Mouse (Mus musculus) left cerebral cortex, postnatal 14 days (tissue): ENCODE measurements around the gene Rbm19. TPM values are rescaled to one million over a fixed set of nuclear protein-coding genes. Genes with fewer than 3 reads are reported as not detected.
"Not testable (repeated sequence)": the region's sequence is repeated elsewhere in the genome, so short reads cannot be mapped to it uniquely, and the experiment has no call there.

Experiments used
- DNase-seq, 2 experiments: peaks; one replicate each; pipeline ENCODE4 v3.0.0; 2021 to 2022; ENCODE audit warnings: low spot score in 2 of 2, mixed read lengths in 1 of 2
- intact Hi-C: fragments of 180-260 bp; cut with DNase I; formaldehyde crosslinking; loops from one replicate; pipeline ENCODE4 v1.15.1; 2025
- long read RNA-seq, 2 experiments: library from polyadenylated mRNA; stranded (forward); transcript quantifications; one replicate each; pipeline ENCODE4 v2.0.0; 2021
- total RNA-seq, 2 experiments: library from RNA; stranded (reverse); gene quantifications; 2 replicates each; pipeline ENCODE4 v1.2.3; 2021

Rbm19 gene
- total RNA-seq, result 10 to 100 TPM; 21.4 TPM
- long read RNA-seq, experiment 1, full-length matches to known transcripts, result 2 of 9 reads
- long read RNA-seq, experiment 1, partial matches to known transcripts, result 5 of 9 reads
- long read RNA-seq, experiment 1, other reads (novel, unspliced or antisense), result 2 of 9 reads
- long read RNA-seq, experiment 2, full-length matches to known transcripts, result 2 of 7 reads
- long read RNA-seq, experiment 2, partial matches to known transcripts, result 4 of 7 reads
- long read RNA-seq, experiment 2, other reads (novel, unspliced or antisense), result 1 of 7 reads

GRCm38 (mm10) chr5:120116261-120117050 lies at the start of gene Rbm19:
Gene Rbm19 (plus strand): TSS chr5:120116465.
- intact Hi-C loops, result no loop called here
- DNase-seq, result peak; percentile 88 to 94

GRCm38 (mm10) chr5:120067266-120067665 lies 49.0 kb upstream of the Rbm19 start:
- intact Hi-C loops, result no loop called here
- DNase-seq, result no peak

GRCm38 (mm10) chr5:120074101-120074500 lies 42.2 kb upstream of the Rbm19 start:
- peak; percentile 3 to 15 for DNase-seq
- intact Hi-C loops, result no loop called here

- intact Hi-C loops, result loop anchor here (10.0 kb wide), 1 partner anchor 225 kb away; no protein-coding TSS in a partner anchor
- no peak for DNase-seq
Observed at GRCm38 (mm10) chr5:120080027-120080426, 36.2 kb upstream of the Rbm19 start.

DNA sequence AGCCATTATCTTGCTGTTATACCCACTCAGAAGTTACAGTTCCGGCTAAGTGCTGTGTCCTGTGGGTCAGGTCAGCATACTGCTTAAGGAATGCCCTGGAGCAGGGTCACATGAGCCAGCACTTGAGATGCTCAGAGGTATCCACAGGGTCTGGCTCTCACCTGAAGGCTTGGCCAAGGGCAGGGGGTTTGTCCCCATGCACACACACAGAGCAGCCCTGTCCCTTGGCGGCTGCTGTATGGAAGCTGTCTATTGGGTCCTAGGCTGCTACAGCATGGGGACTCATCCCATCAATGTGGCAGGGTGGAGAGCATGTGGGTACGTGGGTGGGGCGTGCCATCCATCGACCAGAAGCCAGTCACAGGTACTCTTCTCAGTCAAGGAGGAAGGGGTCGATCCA lies 35.8 kb upstream of the Rbm19 start:
- no peak for DNase-seq
- intact Hi-C loops, result loop anchor here (10.0 kb wide), 1 partner anchor 226 kb away; no protein-coding TSS in a partner anchor

- intact Hi-C loops, result loop anchor here (1.0 to 10.0 kb wide), 3 partner anchors 234 to 346 kb away; no protein-coding TSS in a partner anchor
- DNase-seq, result peak; percentile 83 to 93
Observed at GRCm38 (mm10) chr5:120088561-120088960, 27.7 kb upstream of the Rbm19 start.

- intact Hi-C loops, result no loop called here
- DNase-seq, result peak in 1 of 2 experiments; percentile 14
Observed at GRCm38 (mm10) chr5:120094602-120095001, 21.7 kb upstream of the Rbm19 start.

- intact Hi-C loops, result no loop called here
- no peak for DNase-seq
Observed at GRCm38 (mm10) chr5:120097042-120097441, 19.2 kb upstream of the Rbm19 start.

DNA sequence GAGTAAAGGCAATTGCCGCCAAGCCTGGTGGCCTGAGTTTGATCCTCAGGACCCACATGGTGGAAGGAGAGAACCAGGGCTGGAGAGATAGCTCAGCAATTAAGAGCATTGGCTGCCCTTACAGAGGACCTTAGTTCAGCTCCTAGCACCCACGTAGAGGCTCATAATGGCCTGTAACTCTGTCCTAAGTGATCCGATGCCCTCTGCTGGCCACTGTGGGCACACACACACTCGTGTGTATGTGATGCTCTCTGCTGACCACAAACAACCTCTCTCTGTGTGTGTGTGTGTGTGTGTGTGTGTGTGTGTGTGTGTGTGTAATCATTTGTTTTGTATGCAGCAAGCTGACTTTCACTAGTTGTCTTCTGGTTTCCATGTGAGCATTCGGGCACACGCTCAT lies 15.5 kb upstream of the Rbm19 start:
- no peak for DNase-seq
- intact Hi-C loops, result loop anchor here (5.0 kb wide), 1 partner anchor 324 kb away; no protein-coding TSS in a partner anchor

DNA sequence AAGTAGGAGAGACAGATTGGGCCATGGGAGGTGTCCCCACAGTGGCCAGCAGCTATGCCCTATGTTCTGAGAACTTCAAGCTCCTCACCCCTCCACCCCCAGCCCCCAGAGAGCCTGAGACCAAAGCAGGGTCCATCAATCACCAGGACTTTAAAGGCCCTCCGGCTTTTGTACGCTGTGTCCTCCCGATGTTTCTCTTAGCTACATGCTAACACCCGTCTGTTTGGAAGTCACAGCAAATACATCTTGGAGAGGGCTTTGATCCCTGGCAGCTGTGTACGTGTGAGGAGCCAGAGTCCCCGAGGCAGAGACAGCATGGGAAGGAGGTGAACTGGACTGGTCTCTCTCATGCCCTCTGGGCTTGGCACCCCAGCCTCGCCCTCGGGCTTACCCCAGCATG lies 14.2 kb upstream of the Rbm19 start:
- intact Hi-C loops, result loop anchor here (5.0 kb wide), 1 partner anchor 325 kb away; no protein-coding TSS in a partner anchor
- DNase-seq, result no peak

DNA sequence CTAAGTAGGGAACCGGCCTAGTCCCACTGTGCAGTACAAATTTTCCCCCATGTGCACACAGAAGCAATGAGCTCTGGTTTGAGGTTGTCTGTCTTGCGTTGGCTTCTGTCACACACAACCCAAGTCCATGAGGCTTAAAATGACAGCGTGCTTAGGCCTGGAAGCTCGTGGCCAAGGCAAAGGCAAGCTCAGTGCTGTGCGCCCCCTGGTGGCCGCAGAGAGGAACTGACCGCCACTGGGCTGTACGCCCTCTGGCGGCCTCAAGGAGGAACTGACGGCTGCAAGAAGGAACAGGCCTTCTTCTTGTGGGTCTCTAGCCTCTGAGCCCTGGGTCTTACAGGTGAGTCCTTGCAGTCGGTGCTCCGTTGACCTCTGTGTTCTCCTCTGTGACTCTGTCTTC lies 13.5 kb upstream of the Rbm19 start:
- peak; percentile 39 to 54 for DNase-seq
- intact Hi-C loops, result loop anchor here (5.0 kb wide), 1 partner anchor 325 kb away; no protein-coding TSS in a partner anchor

DNA sequence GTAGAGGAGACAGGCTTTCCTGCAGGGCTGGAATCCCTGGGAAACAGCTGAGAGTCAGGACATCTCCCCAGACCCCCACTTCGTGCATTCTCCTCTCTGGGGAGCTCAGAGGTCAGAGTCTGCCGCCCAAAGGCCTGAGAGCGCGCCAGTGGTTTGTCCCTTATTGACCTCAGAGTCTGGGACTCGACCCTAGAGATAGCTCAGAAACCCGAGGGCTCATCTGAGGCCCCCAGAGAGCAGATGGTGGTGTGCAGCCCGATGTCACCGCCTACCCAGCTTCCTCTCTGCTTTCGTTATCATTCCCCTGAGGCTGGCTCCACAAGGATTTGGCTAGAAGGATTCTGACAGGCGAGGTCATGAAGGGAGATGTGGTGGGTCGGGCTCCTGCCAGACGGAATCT lies 12.8 kb upstream of the Rbm19 start:
- intact Hi-C loops, result loop anchor here (5.0 kb wide), 1 partner anchor 326 kb away; no protein-coding TSS in a partner anchor
- no peak for DNase-seq

DNA sequence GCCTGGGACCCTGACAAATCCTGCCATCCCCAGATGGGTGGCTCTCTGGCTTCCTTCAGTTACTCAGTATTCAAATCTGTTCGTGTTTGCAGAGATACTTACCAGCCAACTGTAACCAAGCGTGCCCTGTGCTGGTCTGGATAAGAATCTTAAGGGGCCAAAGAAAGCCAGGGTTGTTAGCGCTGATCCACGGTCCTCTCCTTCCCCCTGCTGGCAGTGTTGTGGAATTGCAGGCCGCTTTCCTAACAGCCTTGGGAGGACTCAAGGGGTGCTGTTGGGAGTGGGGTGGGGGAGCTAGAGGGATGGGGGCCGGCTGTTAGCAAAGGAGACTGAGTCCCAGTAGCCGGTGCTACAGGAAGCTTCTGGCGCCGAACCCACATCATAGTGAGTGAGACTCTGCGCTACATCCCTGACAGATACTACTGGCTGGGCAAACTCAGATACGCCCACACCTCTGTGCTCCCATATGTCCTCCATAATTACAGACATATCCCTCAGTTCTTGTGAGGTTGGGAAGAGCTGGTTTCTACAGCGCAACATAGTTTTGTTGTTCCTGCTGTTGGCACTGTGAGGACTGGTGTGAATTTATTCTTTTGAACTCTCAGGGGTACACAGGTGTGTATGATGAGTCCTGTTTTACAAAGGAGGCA lies 9.7 kb upstream of the Rbm19 start:
- intact Hi-C loops, result loop anchor here (2.0 to 5.0 kb wide), 2 partner anchors 366 to 1329 kb away; no protein-coding TSS in a partner anchor
- DNase-seq, result peak; percentile 26 to 37

DNA sequence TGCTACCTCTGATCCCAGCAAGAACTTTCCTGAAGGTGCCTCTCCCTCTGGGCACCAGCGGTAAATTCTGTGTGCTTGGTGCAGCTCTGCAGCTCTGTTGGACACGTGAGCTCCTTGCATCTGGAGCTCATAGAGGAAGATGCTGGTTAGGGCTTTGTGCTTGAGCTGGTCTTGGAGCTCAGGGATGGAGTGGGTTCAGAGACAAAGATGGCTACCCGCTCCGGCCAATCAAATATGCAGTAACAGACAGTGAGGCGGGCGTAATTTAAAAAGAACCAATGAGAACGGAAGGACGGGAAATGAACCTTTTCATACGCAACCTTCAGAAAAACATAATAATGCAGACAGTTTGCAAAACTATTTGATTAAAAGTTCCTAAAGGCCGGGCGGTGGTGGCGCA lies 1.9 kb upstream of the Rbm19 start:
- intact Hi-C loops, result no loop called here
- DNase-seq, result no peak

GRCm38 (mm10) chr5:120117161-120117560 lies 896 bp downstream of the Rbm19 start:
- intact Hi-C loops, DNase-seq: not testable (repeated sequence)

- DNase-seq, result no peak
- intact Hi-C loops, result no loop called here
Observed at GRCm38 (mm10) chr5:120124881-120125690, 8.8 kb downstream of the Rbm19 start.

DNA sequence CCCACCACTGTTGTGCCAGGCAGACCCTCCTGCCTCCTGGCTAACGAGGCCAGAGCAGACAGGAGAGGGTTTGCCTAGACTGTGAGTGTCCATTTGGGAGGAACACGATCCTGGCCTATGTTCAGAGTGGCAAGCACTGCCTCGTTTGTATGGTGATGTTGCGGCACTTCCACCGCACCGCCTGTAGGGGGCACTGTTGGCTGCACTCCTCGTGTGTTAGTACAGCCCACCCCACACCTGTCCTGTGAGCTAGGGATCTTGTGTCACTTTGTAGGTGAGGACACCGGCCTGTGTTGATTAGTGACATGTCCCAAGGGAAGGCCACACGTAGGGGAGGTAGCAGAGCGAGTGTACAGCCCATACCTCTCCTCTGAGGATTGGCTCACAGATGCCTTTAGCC lies 11.4 kb downstream of the Rbm19 start:
- intact Hi-C loops, result no loop called here
- peak in 1 of 2 experiments; percentile 34 for DNase-seq

- intact Hi-C loops, result no loop called here
Observed at GRCm38 (mm10) chr5:120128511-120128910, 12.2 kb downstream of the Rbm19 start.

GRCm38 (mm10) chr5:120129070-120129469 lies 12.8 kb downstream of the Rbm19 start:
- intact Hi-C loops, result no loop called here
- DNase-seq, result no peak

More at GRCm38 (mm10) chr5:120128511-120128910, 12.2 kb downstream of the Rbm19 start:
- no peak for DNase-seq
